Mouse (Mus musculus) forebrain, embryonic 14.5 days (tissue): ENCODE data around the gene Hcn3. TPM values are rescaled to one million over a fixed set of nuclear protein-coding genes. Genes with fewer than 3 reads are reported as not detected.

Source experiments
- ATAC-seq: fragments of 200-750 bp; cut with Nextera tagmentation; 2 replicates; pipeline ENCODE4 v1.8.0; 2017; ENCODE audit warnings: mild to moderate bottlenecking, moderate library complexity
- DNase-seq: peaks from one replicate; pipeline ENCODE4 v3.0.0-alpha.2; 2015; ENCODE audit warnings: low spot score
- H3K27ac ChIP-seq: fragments of 300-500 bp; sonication (generic); 2 replicates; pipeline ENCODE4 v1.5.1; 2014; ENCODE audit warnings: low read depth, mild to moderate bottlenecking, control low read depth, low read length, moderate library complexity
- H3K27me3 ChIP-seq: fragments of 300-500 bp; sonication (generic); replicated peaks from 2 replicates; pipeline ENCODE4 v1.6.1; 2014; ENCODE audit warnings: low read length, control low read depth, mixed read lengths; ENCODE audit not compliant: control insufficient read depth, insufficient read depth
- H3K36me3 ChIP-seq: fragments of 300-500 bp; sonication (generic); 2 replicates; pipeline ENCODE4 v1.6.1; 2014; ENCODE audit warnings: low read length, control low read depth; ENCODE audit not compliant: control insufficient read depth, insufficient read depth
- H3K4me1 ChIP-seq: fragments of 300-500 bp; sonication (generic); 2 replicates; pipeline ENCODE4 v1.6.1; 2014; ENCODE audit warnings: antibody characterized with exemption, low read length, control low read depth; ENCODE audit not compliant: control insufficient read depth, insufficient read depth
- H3K4me2 ChIP-seq: fragments of 300-500 bp; sonication (generic); 2 replicates; pipeline ENCODE4 v1.6.1; 2014; ENCODE audit warnings: mild to moderate bottlenecking, control low read depth, low read length
- H3K4me3 ChIP-seq: fragments of 300-500 bp; sonication (generic); 2 replicates; pipeline ENCODE4 v1.5.1; 2014; ENCODE audit warnings: low read depth, low read length, control low read depth
- H3K9ac ChIP-seq: fragments of 300-500 bp; sonication (generic); 2 replicates; pipeline ENCODE4 v1.6.1; 2014; ENCODE audit warnings: mild to moderate bottlenecking, low read length, control low read depth, moderate library complexity
- H3K9me3 ChIP-seq: fragments of 300-500 bp; sonication (generic); replicated peaks from 2 replicates; pipeline ENCODE4 v1.6.1; 2016; ENCODE audit warnings: low read length, control low read depth, mixed read lengths; ENCODE audit not compliant: control insufficient read depth
- WGBS: fragments of 180-500 bp; shearing (Covaris S2); extraction: QIAGEN DNeasy Blood & Tissue Kit; methylation state at CpG from one replicate; pipeline ENCODE4 v1.1.7; 2014; 5-methylcytosine and 5-hydroxymethylcytosine counted together
- polyA plus RNA-seq: library from polyadenylated mRNA; unstranded; fragments of >200 nt; fragmentation: Nextera tagmentation; extraction: Ambion mirVana; gene quantifications from 2 replicates; pipeline ENCODE4 v1.2.1, GENCODE M21; 2014

Hcn3 gene
- polyA plus RNA-seq, 1 experiment from 2014 or later: 9.4 TPM

GRCm38 (mm10) chr3:89101459-89101811 is 58.6 kb downstream of the Hcn3 start:
- H3K9me3 ChIP-seq: no peaks in the 10 kb centered on the region
- H3K4me3 ChIP-seq: peak overlapping the region; percentile 79
- 1% methylated on average over 19 of the region's 19 CpGs for WGBS
- H3K27ac ChIP-seq: peak overlapping the region; percentile 36; the same call in 1 of the 2 replicates
- peaks cover 36% of the 10 kb centered on the region for H3K36me3 ChIP-seq
- H3K4me1 ChIP-seq: peaks cover 11% of the 10 kb centered on the region
- peak overlapping the region; percentile 95 for H3K4me2 ChIP-seq
- H3K9ac ChIP-seq: peak overlapping the region; percentile 75
- no peak for DNase-seq
- ATAC-seq: peak; percentile 27
- H3K27me3 ChIP-seq: no peaks in the 10 kb centered on the region

- 33% methylated on average over 7 of the region's 7 CpGs for WGBS
- peak within 1 kb of the TSS; percentile 79 for H3K4me3 ChIP-seq
- peaks cover 11% of the 10 kb centered on the region for H3K4me1 ChIP-seq
- ATAC-seq (no peak), DNase-seq (peak; percentile 15)
- H3K27me3 ChIP-seq: no peaks in the 10 kb centered on the region
- no peaks in the 10 kb centered on the region for H3K9me3 ChIP-seq
- H3K4me2 ChIP-seq: peak within 1 kb of the TSS; percentile 95
- peak within 1 kb of the TSS; percentile 75 for H3K9ac ChIP-seq
- H3K27ac ChIP-seq: peak within 1 kb of the TSS; percentile 36; the same call in 1 of the 2 replicates
- H3K36me3 ChIP-seq: peaks cover 42% of the 10 kb centered on the region
Measured at GRCm38 (mm10) chr3:89100811-89101210, 59.2 kb downstream of the Hcn3 start, which contains the start of gene Gm43738. Gm43738 (minus strand) TSS chr3:89101099.

Other genes starting within 250 kb of the Hcn3 start
- 46.5 and 51.9 TPM in 2 replicates for gene Msto1, start 246.2 kb downstream of the Hcn3 start, polyA plus RNA-seq
- 13.6 and 18.1 TPM in 2 replicates for gene Ash1l, start 209.6 kb downstream of the Hcn3 start, polyA plus RNA-seq
- 147 and 159 TPM in 2 replicates for gene Dap3, start 209.0 kb downstream of the Hcn3 start, polyA plus RNA-seq
- gene Rusc1, start 66.9 kb downstream of the Hcn3 start, polyA plus RNA-seq: 49.7 and 65.0 TPM in 2 replicates
- gene Gm43738, start 59.1 kb downstream of the Hcn3 start, polyA plus RNA-seq: not detected in 2 replicates
- 337 and 389 TPM in 2 replicates for gene Fdps, start 58.2 kb downstream of the Hcn3 start, polyA plus RNA-seq
- gene Pklr, start 24.1 kb downstream of the Hcn3 start, polyA plus RNA-seq: 0.06 TPM in 1 of 2 replicates, not detected in the other
- 17.0 and 17.9 TPM in 2 replicates for gene Clk2, start 4.6 kb upstream of the Hcn3 start, polyA plus RNA-seq
- 90.5 and 104 TPM in 2 replicates for gene Scamp3, start 17.3 kb upstream of the Hcn3 start, polyA plus RNA-seq
- gene Fam189b, start 22.9 kb upstream of the Hcn3 start, polyA plus RNA-seq: 14.7 and 21.7 TPM in 2 replicates
- 45.6 and 47.9 TPM in 2 replicates for gene Gba, start 42.7 kb upstream of the Hcn3 start, polyA plus RNA-seq
- 49.9 and 57.2 TPM in 2 replicates for gene Thbs3, start 55.0 kb upstream of the Hcn3 start, polyA plus RNA-seq
- gene Mtx1, start 66.9 kb upstream of the Hcn3 start, polyA plus RNA-seq: 156 and 182 TPM in 2 replicates
- 1.2 and 1.9 TPM in 2 replicates for gene Muc1, start 68.9 kb upstream of the Hcn3 start, polyA plus RNA-seq
- gene Krtcap2, start 85.8 kb upstream of the Hcn3 start, polyA plus RNA-seq: 197 and 234 TPM in 2 replicates
- gene Trim46, start 86.1 kb upstream of the Hcn3 start, polyA plus RNA-seq: 34.0 and 50.3 TPM in 2 replicates
- gene Dpm3, start 99.2 kb upstream of the Hcn3 start, polyA plus RNA-seq: 91.5 and 112 TPM in 2 replicates
- gene Slc50a1, start 110.4 kb upstream of the Hcn3 start, polyA plus RNA-seq: 32.4 and 38.4 TPM in 2 replicates
- 10.5 and 11.6 TPM in 2 replicates for gene Efna1, start 120.9 kb upstream of the Hcn3 start, polyA plus RNA-seq
- 30.1 and 42.0 TPM in 2 replicates for gene Efna3, start 162.8 kb upstream of the Hcn3 start, polyA plus RNA-seq
- 12.3 and 14.6 TPM in 2 replicates for gene Efna4, start 177.8 kb upstream of the Hcn3 start, polyA plus RNA-seq
- 13.4 and 19.3 TPM in 2 replicates for gene Adam15, start 189.8 kb upstream of the Hcn3 start, polyA plus RNA-seq
- 0.08 and 0.15 TPM in 2 replicates for gene Dcst2, start 201.8 kb upstream of the Hcn3 start, polyA plus RNA-seq
- 0.78 and 0.83 TPM in 2 replicates for gene Dcst1, start 205.1 kb upstream of the Hcn3 start, polyA plus RNA-seq
- gene Zbtb7b, start 234.6 kb upstream of the Hcn3 start, polyA plus RNA-seq: 0.28 and 0.41 TPM in 2 replicates
- not detected in 2 replicates for gene Lenep, start 242.6 kb upstream of the Hcn3 start, polyA plus RNA-seq